Mouse (Mus musculus): Measurements from ENCODE around the gene Cobll1.

GRCm38 (mm10) chr2:65193091-65193795, 46.0 kb downstream of the Cobll1 start:
- no peak for TF ChIP-seq ZNF384 (IDR thresholded peaks at IDR 0.05; ENCODE audit: low read depth, low read length)
- no peak for TF ChIP-seq CHD2 (IDR thresholded peaks at IDR 0.05; ENCODE audit: low read depth, low read length)
- no peak for TF ChIP-seq ZC3H11A (IDR thresholded peaks at IDR 0.05; ENCODE audit: borderline replicate concordance, low read depth, low read length)

Measured in ES-E14 (cell line).